Mouse (Mus musculus): Measurements from ENCODE around the gene 1520401A03Rik. TPM values are rescaled to one million over a fixed set of nuclear protein-coding genes. Genes with fewer than 3 reads are reported as not detected.
A peak's percentile ranks its signal among the peaks of the same experiment; 100 is the strongest.
"Not testable (repeated sequence)": the region's sequence is repeated elsewhere in the genome, so short reads cannot be mapped to it uniquely, and the experiment has no call there.

1520401A03Rik gene
- polyA plus RNA-seq (2012; rRNA removed), result 0.21 TPM in 2 replicates

DNA sequence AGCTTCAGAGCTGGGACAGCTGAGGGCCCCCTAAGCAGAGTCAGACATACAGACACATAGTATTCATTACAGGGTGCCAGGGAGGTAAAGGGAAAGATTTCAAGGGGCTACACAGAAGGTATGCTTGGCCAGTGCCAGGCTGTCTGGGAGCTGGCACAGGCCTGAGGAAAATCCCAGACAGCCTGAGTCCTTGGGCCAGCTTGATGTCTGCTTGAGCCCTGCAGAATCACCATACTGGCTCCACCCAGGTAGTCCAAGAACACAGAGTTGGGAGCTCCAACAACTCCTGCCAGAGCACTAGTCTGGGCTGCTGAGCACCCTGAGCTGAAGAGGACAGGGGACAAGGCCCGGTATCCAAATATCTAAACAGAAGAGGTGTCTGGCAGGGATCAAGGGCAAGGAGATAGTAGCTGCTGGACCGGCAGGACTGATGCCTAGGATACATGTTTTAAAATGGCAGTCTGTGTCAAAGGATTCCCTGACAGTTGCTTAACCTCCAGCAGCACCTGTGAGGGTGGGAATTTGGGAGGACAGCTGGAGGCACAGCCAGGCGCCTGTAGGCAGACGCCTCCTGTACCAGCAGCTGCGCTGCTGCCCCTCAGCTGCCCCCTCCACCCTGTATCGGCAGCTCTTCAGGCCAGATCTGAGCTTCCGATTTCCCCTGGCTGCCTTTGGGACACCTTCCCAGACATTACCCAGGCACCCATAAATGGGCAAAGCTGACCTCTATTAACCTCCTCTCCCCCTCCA, at the start of gene 1520401A03Rik:
TSS of gene 1520401A03Rik (minus strand) at position 408 of the 750 bp plus-strand sequence.
- TF ChIP-seq CTCF (IDR thresholded peaks at IDR 0.05; ENCODE audit: extremely low read depth, insufficient read depth, low read length) (no peak), POLR2A (IDR thresholded peaks at IDR 0.05; ENCODE audit: extremely low read depth, insufficient read depth, low read length) (no peak)
- no peak within 1 kb of the TSS for H3K27ac ChIP-seq (ENCODE audit: insufficient read depth, low read length)
- no peak within 1 kb of the TSS for H3K4me3 ChIP-seq (ENCODE audit: insufficient read depth, low read length)
- peaks cover 2% of the 10 kb centered on the region; the same call in 1 of the 2 replicates for H3K4me1 ChIP-seq (ENCODE audit: control insufficient read depth, insufficient read depth, low read length)

GRCm38 (mm10) chr17:23772219-23772556, 49.6 kb upstream of the 1520401A03Rik start:
- peak overlapping the region; percentile 97; the same call in 1 of the 2 replicates for H3K4me3 ChIP-seq (ENCODE audit: insufficient read depth, low read length)
- not testable (repeated sequence) for H3K27ac ChIP-seq (ENCODE audit: insufficient read depth, low read length); H3K4me1 ChIP-seq (ENCODE audit: control insufficient read depth, insufficient read depth, low read length)

- TF ChIP-seq CTCF (IDR thresholded peaks at IDR 0.05; ENCODE audit: extremely low read depth, insufficient read depth, low read length) (no peak), POLR2A (IDR thresholded peaks at IDR 0.05; ENCODE audit: extremely low read depth, insufficient read depth, low read length) (peak; percentile 75; the same call in 1 of the 2 replicates)
- Histone ChIP-seq H3K27ac (ENCODE audit: insufficient read depth, low read length) (peak within 1 kb of the TSS; percentile 77), H3K4me3 (ENCODE audit: insufficient read depth, low read length) (peak within 1 kb of the TSS; percentile 97), H3K4me1 (ENCODE audit: control insufficient read depth, insufficient read depth, low read length) (peaks cover 6% of the 10 kb centered on the region)
These were observed 49.0 kb upstream of the 1520401A03Rik start, which contains the start of gene Flywch1 for GRCm38 (mm10) chr17:23771284-23772218. Gene Flywch1, minus strand, starts transcription at chr17:23771602.

GRCm38 (mm10) chr17:23770896-23771283, 48.3 kb upstream of the 1520401A03Rik start:
- H3K4me3 ChIP-seq (ENCODE audit: insufficient read depth, low read length), result peak overlapping the region; percentile 97
- TF ChIP-seq CTCF (IDR thresholded peaks at IDR 0.05; ENCODE audit: extremely low read depth, insufficient read depth, low read length) (no peak), POLR2A (IDR thresholded peaks at IDR 0.05; ENCODE audit: extremely low read depth, insufficient read depth, low read length) (no peak)
- H3K27ac ChIP-seq (ENCODE audit: insufficient read depth, low read length), result peak overlapping the region; percentile 77
- H3K4me1 ChIP-seq (ENCODE audit: control insufficient read depth, insufficient read depth, low read length), result peaks cover 6% of the 10 kb centered on the region

DNA sequence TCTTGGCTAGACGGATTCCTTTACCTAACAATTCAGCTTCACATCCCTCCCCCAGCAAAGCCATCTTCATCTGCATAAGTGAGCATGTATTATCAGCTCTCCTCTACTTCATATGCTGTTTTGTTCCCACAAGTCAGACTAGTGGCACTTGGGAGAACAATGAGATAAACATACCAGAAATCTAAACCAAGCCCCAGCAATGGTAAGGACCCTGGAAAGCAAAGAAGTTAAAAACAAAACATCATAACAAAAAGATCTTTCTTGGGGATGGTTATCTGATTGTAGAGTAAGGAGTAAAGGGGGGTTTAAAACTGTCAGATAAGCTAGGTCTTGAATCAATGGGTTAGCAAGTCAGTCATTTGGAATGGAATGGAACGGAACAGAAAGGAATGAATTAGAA, 47.9 kb upstream of the 1520401A03Rik start:
- no peak for TF ChIP-seq POLR2A (IDR thresholded peaks at IDR 0.05; ENCODE audit: extremely low read depth, insufficient read depth, low read length)
- TF ChIP-seq CTCF (IDR thresholded peaks at IDR 0.05; ENCODE audit: extremely low read depth, insufficient read depth, low read length), result no peak
- H3K27ac ChIP-seq (ENCODE audit: insufficient read depth, low read length), result no peak overlapping the region
- H3K4me1 ChIP-seq (ENCODE audit: control insufficient read depth, insufficient read depth, low read length), result peaks cover 6% of the 10 kb centered on the region
- H3K4me3 ChIP-seq (ENCODE audit: insufficient read depth, low read length), result peak overlapping the region; percentile 97

DNA sequence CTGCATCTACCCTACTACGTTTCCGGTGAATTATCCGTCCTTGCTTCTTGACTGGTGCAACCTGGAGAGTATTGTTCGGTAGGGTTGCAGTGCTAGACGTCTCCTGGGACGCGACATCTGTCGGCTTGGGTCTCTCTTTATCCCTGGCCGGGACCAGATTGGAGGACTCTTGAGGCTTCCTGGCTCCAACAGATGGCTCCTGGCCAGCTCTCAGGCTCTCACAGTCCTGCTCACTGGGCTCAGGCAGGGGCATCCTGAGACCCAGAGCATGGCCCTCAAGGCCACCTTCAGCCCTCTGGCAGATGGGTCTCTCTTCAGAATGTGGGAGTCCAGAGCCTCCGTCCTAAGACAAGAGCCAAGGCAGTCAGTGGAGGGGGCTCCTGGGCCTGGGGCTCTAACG, 40.4 kb upstream of the 1520401A03Rik start:
- Histone ChIP-seq H3K27ac (ENCODE audit: insufficient read depth, low read length) (no peak overlapping the region), H3K4me1 (ENCODE audit: control insufficient read depth, insufficient read depth, low read length) (no peaks in the 10 kb centered on the region), H3K4me3 (ENCODE audit: insufficient read depth, low read length) (no peak overlapping the region)
- TF ChIP-seq POLR2A (IDR thresholded peaks at IDR 0.05; ENCODE audit: extremely low read depth, insufficient read depth, low read length) (no peak), CTCF (IDR thresholded peaks at IDR 0.05; ENCODE audit: extremely low read depth, insufficient read depth, low read length) (no peak)

DNA sequence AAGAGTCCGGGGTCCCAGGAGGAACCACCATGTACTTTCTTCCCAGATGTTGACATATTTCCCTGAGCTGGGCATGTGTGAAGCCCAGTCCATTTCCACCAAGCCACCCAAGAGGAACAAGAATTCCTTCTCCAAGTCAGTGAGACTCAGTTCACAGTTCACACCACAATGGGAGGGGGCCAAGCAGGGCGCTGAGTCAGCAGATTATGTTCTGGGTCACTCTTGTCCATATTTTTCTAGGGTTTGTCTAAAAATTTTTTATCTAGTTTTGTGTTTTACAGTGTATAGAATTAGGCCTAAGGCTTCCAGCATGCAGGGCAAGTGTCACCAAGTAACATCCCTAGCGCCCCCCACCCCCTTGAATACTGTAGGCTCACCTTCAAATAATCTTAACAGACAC, 38.6 kb upstream of the 1520401A03Rik start:
- Histone ChIP-seq H3K4me3 (ENCODE audit: insufficient read depth, low read length) (no peak overlapping the region), H3K4me1 (ENCODE audit: control insufficient read depth, insufficient read depth, low read length) (no peaks in the 10 kb centered on the region), H3K27ac (ENCODE audit: insufficient read depth, low read length) (no peak overlapping the region)
- TF ChIP-seq CTCF (IDR thresholded peaks at IDR 0.05; ENCODE audit: extremely low read depth, insufficient read depth, low read length), result no peak
- no peak for TF ChIP-seq POLR2A (IDR thresholded peaks at IDR 0.05; ENCODE audit: extremely low read depth, insufficient read depth, low read length)

DNA sequence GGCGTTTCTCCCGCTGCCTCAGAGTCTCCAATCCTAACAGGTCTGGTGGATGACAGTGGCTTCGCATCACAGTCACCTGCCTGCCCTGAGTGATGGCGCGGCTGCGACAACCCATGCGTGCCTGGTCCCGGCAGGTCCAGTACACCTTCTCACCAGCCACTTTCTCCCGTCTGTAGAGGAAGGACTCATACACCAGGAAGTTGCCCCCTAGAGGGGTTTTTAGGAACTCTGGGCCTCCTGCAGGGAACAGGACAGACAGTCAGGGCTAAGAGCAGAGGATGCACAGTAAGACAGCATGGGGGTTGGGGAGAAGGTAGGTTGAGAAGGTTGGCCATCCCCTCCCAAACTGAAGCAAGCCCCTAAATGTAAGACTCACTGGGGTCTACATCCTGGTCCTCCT, 37.6 kb upstream of the 1520401A03Rik start:
- Histone ChIP-seq H3K27ac (ENCODE audit: insufficient read depth, low read length) (no peak overlapping the region), H3K4me1 (ENCODE audit: control insufficient read depth, insufficient read depth, low read length) (no peaks in the 10 kb centered on the region), H3K4me3 (ENCODE audit: insufficient read depth, low read length) (no peak overlapping the region)
- TF ChIP-seq POLR2A (IDR thresholded peaks at IDR 0.05; ENCODE audit: extremely low read depth, insufficient read depth, low read length) (no peak), CTCF (IDR thresholded peaks at IDR 0.05; ENCODE audit: extremely low read depth, insufficient read depth, low read length) (no peak)

GRCm38 (mm10) chr17:23758801-23759200, 36.2 kb upstream of the 1520401A03Rik start:
- TF ChIP-seq CTCF (IDR thresholded peaks at IDR 0.05; ENCODE audit: extremely low read depth, insufficient read depth, low read length), result no peak
- TF ChIP-seq POLR2A (IDR thresholded peaks at IDR 0.05; ENCODE audit: extremely low read depth, insufficient read depth, low read length), result no peak
- H3K4me1 ChIP-seq (ENCODE audit: control insufficient read depth, insufficient read depth, low read length), result no peaks in the 10 kb centered on the region
- no peak overlapping the region for H3K4me3 ChIP-seq (ENCODE audit: insufficient read depth, low read length)
- no peak overlapping the region for H3K27ac ChIP-seq (ENCODE audit: insufficient read depth, low read length)

Measured in cortical plate, adult 2 months (tissue).